Mouse (Mus musculus): ENCODE measurements around the gene Prkcz.

Prkcz gene

DNA sequence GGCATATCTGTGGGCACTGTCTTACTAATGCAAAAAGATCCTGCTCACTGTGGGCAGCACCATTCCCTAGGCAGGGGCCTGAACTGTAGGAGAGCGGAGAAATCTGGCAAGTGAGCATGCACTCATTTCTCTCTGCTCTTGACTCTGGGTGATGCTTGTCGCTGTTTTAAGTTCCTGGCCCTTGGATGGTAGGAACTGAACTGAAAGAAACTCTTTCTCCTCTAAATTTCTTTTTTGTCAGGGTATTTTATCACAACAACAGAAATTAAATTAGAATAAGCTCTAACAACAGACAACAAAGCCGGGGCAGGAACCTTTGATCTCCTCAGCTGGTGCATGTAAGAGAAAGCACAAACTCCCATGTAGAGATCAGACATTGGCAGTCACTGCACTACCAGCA lies 46.1 kb downstream of the Prkcz start:
- 85% methylated on average over 3 of the region's 3 CpGs for WGBS

DNA sequence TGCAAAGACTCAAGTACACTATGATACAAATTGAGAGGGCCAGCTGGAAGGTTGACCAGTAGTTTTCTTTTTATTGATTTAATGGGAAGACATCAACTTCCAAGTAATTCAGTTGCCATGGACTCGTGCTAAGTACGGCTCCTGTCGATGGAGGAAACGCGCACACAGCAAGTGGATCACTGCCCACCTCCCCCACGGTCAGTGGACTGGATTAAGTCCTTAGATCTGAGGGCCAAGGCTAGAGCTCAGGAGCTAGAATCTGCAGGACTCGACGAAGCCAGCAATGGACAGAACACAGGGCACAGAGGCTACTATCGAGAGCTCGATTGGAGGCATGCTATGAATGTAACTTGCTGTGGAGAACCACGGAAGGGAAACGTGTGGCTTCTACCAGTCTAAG lies 52.5 kb downstream of the Prkcz start:
- 42% methylated on average over 12 of the region's 12 CpGs for WGBS

DNA sequence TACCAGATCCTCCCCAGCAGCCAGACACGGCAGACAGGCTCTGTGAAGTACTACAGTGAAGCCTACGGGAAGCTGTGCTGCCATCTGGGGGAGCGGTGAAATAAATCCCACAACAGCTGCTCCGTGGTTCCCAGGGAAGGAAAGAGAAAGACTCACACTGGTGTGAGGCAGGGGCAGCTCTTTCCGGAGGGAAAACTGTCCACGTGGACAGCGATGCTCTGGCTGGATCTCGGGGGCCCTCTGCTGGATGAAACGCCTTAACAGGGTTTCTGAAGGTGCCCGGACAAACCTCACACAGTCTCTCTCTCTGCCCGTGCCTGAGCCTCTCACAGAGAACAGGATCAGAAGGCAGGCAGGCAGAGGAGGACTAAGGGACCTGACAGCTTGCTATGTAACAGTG lies 53.1 kb downstream of the Prkcz start:
- 0% methylated on average over 11 of the region's 11 CpGs for WGBS

DNA sequence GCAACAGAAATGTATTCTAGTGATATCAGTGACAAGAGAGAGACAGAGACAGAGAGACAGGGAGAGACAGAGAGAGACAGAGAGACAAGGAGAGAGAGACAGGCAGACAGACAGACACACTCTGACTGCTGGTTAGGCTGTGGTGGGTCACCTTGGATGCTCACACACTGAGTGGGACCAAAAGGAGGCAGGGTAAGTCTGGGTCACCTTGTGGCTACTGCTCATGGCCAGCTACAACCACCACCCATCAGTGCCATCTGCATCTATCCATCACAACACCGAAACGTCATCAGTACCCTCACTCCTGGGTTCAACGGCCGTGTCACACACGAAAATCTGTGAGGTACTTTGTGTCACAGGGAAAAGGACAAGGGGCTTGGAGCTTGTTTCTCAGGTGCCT lies 53.6 kb downstream of the Prkcz start:
- 51% methylated on average over 5 of the region's 5 CpGs for WGBS

DNA sequence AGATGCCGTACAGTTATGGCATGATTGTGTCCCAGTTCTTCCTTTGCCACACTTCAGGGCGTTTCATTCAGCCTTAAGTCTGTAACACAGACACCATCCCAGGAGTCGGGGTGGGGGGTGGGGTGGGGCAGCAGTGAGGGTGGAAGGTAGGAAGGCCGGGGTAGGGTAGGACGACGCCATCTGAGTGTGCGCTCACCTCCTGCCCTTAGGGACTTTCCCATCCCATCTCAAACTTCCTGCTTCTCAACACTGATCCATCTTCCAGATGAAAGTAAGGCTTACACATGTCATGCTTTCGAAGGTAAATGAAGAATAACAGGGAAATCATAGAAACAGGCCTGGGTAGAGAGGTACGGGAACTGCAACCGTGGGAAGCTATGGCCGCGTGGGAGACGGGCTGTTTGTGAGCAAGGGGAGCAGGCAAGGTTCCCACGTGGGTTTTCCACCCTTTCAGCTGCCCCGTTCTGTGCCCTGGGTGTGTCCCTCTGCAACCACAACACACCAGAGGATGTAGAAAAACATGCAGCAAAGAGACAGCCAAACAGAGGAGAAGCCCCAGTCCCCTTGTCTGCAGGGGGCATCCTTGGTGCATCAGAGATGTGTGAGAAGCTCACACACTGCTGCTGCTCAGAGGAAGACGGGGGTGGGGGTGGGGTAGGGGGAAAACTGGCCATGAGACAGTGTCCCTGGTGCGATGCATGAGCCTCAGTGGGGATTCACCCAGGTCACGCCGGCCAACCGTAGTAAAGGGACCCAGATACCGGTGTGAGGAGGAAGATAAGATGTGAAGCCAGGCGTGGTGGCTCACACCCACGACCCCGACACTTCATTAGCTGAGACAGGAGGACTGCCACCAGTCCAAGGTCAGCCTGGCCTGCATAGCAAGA lies 54.6 kb downstream of the Prkcz start:
- 34% methylated on average over 24 of the region's 24 CpGs for WGBS

DNA sequence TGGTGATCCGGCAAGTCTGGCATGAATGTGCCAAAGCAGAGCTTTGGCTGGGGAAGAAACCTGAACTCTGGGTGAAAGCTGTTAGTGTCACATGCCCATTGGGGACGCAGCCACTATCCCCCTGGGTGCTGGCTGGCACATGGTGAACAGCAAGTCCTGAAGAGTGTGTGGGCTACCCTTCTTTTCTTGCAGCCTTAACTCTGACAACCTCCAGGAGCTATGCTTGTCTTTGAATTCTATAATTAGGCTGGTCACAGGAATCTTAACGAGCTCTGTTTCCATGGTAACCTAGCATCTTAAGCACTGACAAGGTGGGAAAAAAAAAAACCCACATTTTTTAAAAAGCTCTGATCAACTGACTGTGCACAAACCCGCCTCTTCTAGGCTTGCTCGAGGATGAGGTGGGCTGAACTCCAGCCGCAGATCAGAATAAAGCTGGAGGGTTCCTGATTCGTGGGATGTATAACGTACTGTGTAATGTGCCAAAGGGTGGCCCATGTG lies 55.6 kb downstream of the Prkcz start:
- 28% methylated on average over 8 of the region's 8 CpGs for WGBS

- WGBS, result 49% methylated on average over 7 of the region's 7 CpGs
Measured at GRCm38 (mm10) chr4:155304508-155305096, 56.6 kb downstream of the Prkcz start.

DNA sequence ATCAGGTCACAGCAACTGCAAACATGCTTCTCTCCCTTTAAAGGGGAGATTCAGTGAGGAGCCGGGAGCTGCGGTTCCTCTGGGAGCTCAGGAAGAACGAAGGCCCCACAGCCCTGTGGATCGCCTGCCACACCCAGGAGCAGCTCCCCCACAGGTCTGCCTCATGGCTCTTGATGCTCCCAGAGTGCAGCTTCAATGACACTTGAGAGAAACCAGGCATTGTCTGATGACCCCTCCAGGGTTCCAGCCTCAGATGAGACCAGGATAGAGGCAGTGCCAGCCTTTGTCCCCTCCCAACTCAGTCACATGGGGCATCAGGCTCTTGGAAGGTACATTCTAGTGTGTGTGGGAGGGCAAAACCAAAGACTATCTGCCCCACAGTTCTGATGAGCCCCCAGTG lies 59.2 kb downstream of the Prkcz start:
- 14% methylated on average over 4 of the region's 4 CpGs for WGBS

GRCm38 (mm10) chr4:155301098-155301447 lies 60.1 kb downstream of the Prkcz start:
- 83% methylated on average over 7 of the region's 7 CpGs for WGBS

- 71% methylated on average over 21 of the region's 21 CpGs for WGBS
Measured at GRCm38 (mm10) chr4:155300421-155301097, 60.6 kb downstream of the Prkcz start.

DNA sequence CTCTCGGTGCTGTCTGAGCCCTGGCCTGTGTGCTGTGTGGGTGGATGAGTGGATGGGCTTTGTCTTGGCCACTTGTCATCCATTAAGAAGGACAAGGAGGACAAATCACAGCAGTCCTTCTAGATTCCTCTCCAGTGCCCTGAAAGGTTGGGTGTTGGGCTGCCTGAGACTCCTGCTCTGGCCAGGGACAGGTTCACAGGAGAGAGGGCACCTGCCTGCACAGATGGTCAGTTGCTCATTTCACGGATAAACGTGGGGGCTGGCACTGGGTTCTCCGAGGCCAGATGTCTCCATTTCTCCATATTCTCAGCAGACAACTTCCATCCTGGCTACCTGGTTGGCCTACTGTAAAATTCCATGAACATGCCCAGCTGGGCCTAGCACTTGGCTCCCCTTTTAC lies 62.3 kb downstream of the Prkcz start:
- 50% methylated on average over 4 of the region's 4 CpGs for WGBS

DNA sequence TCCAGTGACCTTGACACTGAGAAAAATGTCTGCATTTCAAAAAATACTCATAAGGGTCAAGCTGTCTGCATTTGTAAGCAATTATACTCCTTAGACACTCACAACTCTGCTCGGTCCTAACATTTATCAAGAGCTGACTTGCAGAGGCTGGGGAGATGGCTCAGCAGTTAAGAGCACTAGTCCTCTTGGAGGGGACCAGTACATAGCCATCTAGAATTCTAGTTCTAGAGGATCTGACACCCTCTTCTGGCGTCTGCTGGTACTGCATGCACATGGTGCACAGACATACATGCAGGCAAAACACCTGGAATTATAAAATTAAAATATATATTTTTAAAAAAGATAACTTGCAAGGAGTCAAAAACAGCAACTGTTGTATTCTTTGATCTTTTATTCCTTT lies 64.1 kb downstream of the Prkcz start:
- 46% methylated on average over 2 of the region's 2 CpGs for WGBS

- 24% methylated on average over 4 of the region's 4 CpGs for WGBS
Measured at GRCm38 (mm10) chr4:155295996-155296395, 65.2 kb downstream of the Prkcz start.

GRCm38 (mm10) chr4:155295026-155295590 lies 66.1 kb downstream of the Prkcz start:
- 62% methylated on average over 10 of the region's 10 CpGs for WGBS

- 67% methylated on average over 14 of the region's 14 CpGs for WGBS
Measured at GRCm38 (mm10) chr4:155294381-155294780, 66.8 kb downstream of the Prkcz start.

GRCm38 (mm10) chr4:155292863-155293262 lies 68.3 kb downstream of the Prkcz start:
- WGBS, result 89% methylated on average over 10 of the region's 10 CpGs

DNA sequence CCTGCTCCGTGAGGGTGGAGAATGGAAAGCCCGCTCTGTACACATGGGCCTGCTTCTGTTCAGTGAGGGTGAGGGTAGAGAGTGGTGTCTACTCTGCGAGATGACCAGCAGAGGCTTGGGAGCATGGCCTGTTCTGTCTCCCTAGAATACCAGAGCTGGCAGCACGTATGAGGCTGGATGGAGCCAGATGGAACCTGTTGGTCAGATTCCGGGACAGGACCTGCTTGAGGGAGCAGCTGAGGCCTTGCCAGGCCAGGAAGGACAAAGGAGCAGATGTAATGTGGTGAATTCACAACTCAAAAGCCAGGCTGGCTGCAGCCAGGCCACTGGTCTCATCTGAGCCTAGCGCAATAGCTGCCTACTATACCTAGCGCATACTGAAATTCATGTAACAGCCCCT lies 71.1 kb downstream of the Prkcz start:
- WGBS, result 80% methylated on average over 7 of the region's 7 CpGs

DNA sequence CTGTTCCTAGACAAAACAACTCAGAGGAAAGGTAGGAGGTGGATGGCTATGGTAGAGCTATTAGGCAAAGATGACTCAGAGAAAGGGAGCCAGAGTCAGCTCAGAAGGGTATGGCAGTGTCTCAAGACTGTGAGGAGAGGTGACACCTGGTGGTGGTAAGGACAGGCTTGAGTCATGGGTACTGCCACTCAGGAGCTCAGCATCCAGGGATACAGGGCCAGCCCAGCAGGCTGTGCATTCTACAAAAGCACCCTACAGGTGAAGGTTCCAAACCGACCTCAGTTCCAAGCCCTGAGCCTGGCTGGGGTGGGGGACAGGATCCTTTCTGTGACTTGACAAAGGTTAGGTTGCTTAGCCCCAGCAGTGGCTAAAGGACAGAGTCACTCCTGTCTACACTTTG lies 72.6 kb downstream of the Prkcz start:
- WGBS, result 86% methylated on average over 1 of the region's 1 CpGs

DNA sequence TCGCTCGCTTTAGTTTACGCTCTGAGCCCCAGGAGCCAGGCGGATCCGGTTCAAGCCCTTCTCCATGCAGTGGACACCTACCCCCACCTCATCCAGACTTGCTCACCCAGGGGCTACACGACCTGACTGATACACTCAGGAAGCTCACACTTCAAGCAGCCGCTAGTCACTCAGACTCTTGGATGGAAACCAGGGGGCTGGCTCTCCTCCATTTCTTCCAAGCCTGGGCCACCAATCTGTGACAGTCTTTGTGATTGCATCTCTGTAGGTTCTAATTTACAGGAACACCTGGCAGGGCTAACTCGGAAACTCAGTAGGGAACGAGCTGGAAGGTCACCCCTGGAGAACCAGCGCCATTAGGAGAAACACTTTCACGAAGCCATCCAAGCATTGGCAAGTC lies 73.4 kb downstream of the Prkcz start:
- WGBS, result 53% methylated on average over 11 of the region's 11 CpGs

DNA sequence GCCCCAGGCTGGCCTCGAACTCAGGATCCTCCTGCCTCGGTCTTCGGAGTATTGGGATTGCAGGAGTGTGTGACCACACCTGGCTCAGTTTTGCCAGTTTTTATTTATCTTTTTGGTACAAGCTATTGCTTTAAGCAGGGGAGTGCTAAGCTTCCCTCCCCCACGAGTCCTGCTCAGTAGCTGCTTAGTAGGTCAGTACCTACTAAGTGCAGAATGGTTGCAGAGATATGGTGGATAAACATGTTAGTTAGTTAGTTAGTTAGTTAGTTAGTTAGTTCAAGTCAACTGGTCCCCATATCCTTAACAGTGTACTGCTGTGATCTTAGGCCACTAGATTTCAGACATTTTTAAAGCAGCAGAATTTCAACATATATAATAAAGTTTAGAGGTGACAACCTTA lies 75.1 kb downstream of the Prkcz start:
- 95% methylated on average over 4 of the region's 4 CpGs for WGBS

GRCm38 (mm10) chr4:155284521-155285379 lies 76.4 kb downstream of the Prkcz start:
- WGBS, result 55% methylated on average over 15 of the region's 15 CpGs
